ENCODE assay signal across 34 mouse cellular contexts in genomic region chr12:92601673-92602072, GRCm38 (mm10).
"Had no signal": no experiment of that assay in that cellular context is flagged by ENCODE, and none has a peak within 500 bp of the region (broad histone marks: within the 10 kb centered on the region; RNA-seq: fewer than 3 reads in every experiment).

No protein-coding gene starts in this region.

- H3K4me3 ChIP-seq: heart, embryonic 10.5 days; heart, embryonic 12.5 days; heart, embryonic 13.5 days; heart, embryonic 15.5 days; hindbrain, embryonic 10.5 days; hindbrain, embryonic 12.5 days; hindbrain, embryonic 13.5 days; hindbrain, embryonic 15.5 days; intestine, embryonic 15.5 days; kidney, embryonic 15.5 days; layer of hippocampus, adult 2 months had no signal

- H3K36me3 ChIP-seq: heart, embryonic 10.5 days; heart, embryonic 12.5 days; heart, embryonic 13.5 days; heart, embryonic 15.5 days; hindbrain, embryonic 10.5 days; hindbrain, embryonic 12.5 days; hindbrain, embryonic 13.5 days; hindbrain, embryonic 15.5 days; intestine, embryonic 15.5 days; kidney, embryonic 15.5 days had no signal

- H3K4me1 ChIP-seq: heart, embryonic 10.5 days; heart, embryonic 12.5 days; heart, embryonic 13.5 days; heart, embryonic 15.5 days; hindbrain, embryonic 10.5 days; hindbrain, embryonic 12.5 days; hindbrain, embryonic 13.5 days; hindbrain, embryonic 15.5 days; intestine, embryonic 15.5 days; kidney, embryonic 15.5 days had no signal

- H3K27me3 ChIP-seq: heart, embryonic 12.5 days; heart, embryonic 13.5 days; heart, embryonic 15.5 days; hindbrain, embryonic 12.5 days; hindbrain, embryonic 13.5 days; hindbrain, embryonic 15.5 days; intestine, embryonic 15.5 days; kidney, embryonic 15.5 days had no signal

- DNase-seq: heart, postnatal 14 days; heart, postnatal 36 days; heart, postnatal 4 days; kidney, adult 11 months; kidney, adult 18-20 months; kidney, adult 2 months; kidney, adult 8-10 months; kidney, adult 9 months; kidney, postnatal 10 days; kidney, postnatal 14 days; kidney, postnatal 25 days; kidney, postnatal 36 days; kidney, postnatal 4 days; layer of hippocampus, adult 9-11 months; layer of hippocampus, postnatal 36 days had no signal

- H3K4me2 ChIP-seq: heart, embryonic 11.5 days; heart, embryonic 12.5 days; heart, embryonic 13.5 days; heart, embryonic 15.5 days; hindbrain, embryonic 12.5 days; hindbrain, embryonic 13.5 days; hindbrain, embryonic 14.5 days; hindbrain, embryonic 15.5 days; intestine, embryonic 15.5 days; kidney, embryonic 15.5 days had no signal

- ATAC-seq: hindbrain, embryonic 16.5 days; hindbrain, postnatal 0 days; inflammation-experienced regulatory T-cells, adult 6 months; intestine, embryonic 15.5 days; intestine, embryonic 16.5 days; intestine, postnatal 0 days had no signal

- H3K9ac ChIP-seq: heart, embryonic 12.5 days; heart, embryonic 13.5 days; heart, embryonic 15.5 days; hindbrain, embryonic 12.5 days; hindbrain, embryonic 13.5 days; hindbrain, embryonic 14.5 days; hindbrain, embryonic 15.5 days; intestine, embryonic 15.5 days; kidney, embryonic 15.5 days had no signal

- H3K27ac ChIP-seq: heart, embryonic 10.5 days; heart, embryonic 13.5 days; heart, embryonic 15.5 days; hindbrain, embryonic 10.5 days; hindbrain, embryonic 12.5 days; hindbrain, embryonic 13.5 days; hindbrain, embryonic 14.5 days; hindbrain, embryonic 15.5 days; hindbrain, postnatal 0 days; intestine, embryonic 15.5 days; kidney, embryonic 15.5 days; kidney, postnatal 0 days; layer of hippocampus, adult 2 months had no signal

- H3K9me3 ChIP-seq: heart, embryonic 10.5 days; heart, embryonic 12.5 days; heart, embryonic 13.5 days; heart, embryonic 15.5 days; hindbrain, embryonic 10.5 days; hindbrain, embryonic 12.5 days; hindbrain, embryonic 13.5 days; hindbrain, embryonic 15.5 days; intestine, embryonic 15.5 days; kidney, embryonic 15.5 days had no signal
